Mouse (Mus musculus): ENCODE data around the gene Galnt6. TPM values are rescaled to one million over a fixed set of nuclear protein-coding genes. Genes with fewer than 3 reads are reported as not detected.

The Galnt6 gene
- total RNA-seq (2023), result 100 to 1,000 TPM; 140 to 153 TPM

GRCm38 (mm10) chr15:100729281-100729985 is at the start of gene Galnt6:
Gene Galnt6, minus strand, starts transcription at chr15:100729376.

GRCm38 (mm10) chr15:100761419-100762185 is 32.4 kb upstream of the Galnt6 start, which contains the start of gene Slc4a8:
Gene Slc4a8, plus strand, starts transcription at chr15:100761747.

DNA sequence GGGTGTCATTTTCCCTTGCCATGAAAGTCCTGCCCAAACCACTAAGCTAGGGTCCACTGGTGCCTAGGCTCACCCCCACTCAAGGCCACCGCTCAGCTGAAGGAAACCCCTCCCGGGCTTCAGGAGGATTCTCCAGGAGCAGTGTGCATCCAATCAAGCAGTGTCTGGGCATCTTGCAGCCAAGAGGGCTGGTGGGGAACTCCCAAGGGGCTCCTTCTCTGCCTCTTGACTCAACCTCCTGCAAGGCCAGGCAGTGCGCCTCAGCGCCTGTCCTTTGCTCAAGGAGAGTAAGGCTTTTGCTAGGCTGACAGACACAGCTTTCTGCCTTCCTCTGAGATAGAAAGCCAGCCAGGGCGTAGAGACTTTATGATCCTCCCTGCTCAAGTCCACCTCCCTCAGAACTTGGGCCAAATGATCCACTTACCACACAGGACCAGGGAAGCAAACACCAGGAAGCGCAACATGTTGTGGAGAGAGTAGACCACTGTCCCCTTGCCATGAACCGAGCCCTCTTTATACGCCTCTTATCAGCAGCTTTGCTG is 41.7 kb downstream of the Galnt6 start, which contains the start of gene Cela1:
Gene Cela1, minus strand, starts transcription at position 492 of the 542 bp plus-strand sequence.

DNA sequence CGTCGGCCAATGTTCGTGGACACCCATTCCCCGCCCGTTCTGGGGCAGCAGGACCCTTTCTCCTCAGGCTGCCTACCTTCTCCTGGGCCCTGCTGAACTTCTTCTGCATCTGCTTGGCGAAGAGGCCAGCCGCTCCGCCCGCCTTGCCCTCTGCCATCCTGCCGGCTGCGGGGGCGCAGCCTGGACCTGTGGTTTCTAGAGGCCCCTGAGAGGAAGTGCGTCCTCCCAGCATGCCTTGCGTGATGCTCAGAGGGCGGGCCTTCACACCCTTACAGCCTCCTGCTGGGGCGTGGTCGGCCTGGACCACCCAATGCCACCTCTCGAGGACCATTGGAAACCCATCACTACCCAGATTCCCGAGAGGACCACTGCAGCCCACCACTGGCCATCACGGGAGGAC is 59.8 kb downstream of the Galnt6 start, which contains the start of gene Bin2:
Gene Bin2, minus strand, starts transcription at position 217 of the 400 bp plus-strand sequence.

Other genes with a start within 250 kb of the Galnt6 start
- 1 to 10 TPM; 6.6 to 7.3 TPM for gene Csrnp2, start 233.9 kb downstream of the Galnt6 start, total RNA-seq (2023)
- 10 to 100 TPM; 10.3 to 13.3 TPM for gene Tfcp2, start 177.4 kb downstream of the Galnt6 start, total RNA-seq (2023)
- 10 to 100 TPM; 46.0 to 64.0 TPM for gene Pou6f1, start 129.4 kb downstream of the Galnt6 start, total RNA-seq (2023)
- gene Dazap2, start 114.0 kb downstream of the Galnt6 start, total RNA-seq (2023), result 100 to 1,000 TPM; 357 to 372 TPM
- 1 to 10 TPM; 7.2 to 7.3 TPM for gene Smagp, start 92.4 kb downstream of the Galnt6 start, total RNA-seq (2023)
- gene Bin2, start 59.8 kb downstream of the Galnt6 start, total RNA-seq (2023), result 100 to 1,000 TPM; 415 to 448 TPM
- 1 to 10 TPM; 2.5 to 3.1 TPM for gene Cela1, start 41.5 kb downstream of the Galnt6 start, total RNA-seq (2023)
- 10 to 100 TPM in 1 of 2 experiments, 1 to 10 TPM in 1; 9.2 to 10.2 TPM for gene Slc4a8, start 32.4 kb upstream of the Galnt6 start, total RNA-seq (2023)
- gene Scn8a, start 140.5 kb upstream of the Galnt6 start, total RNA-seq (2023), result under 1 TPM in 1 of 2 experiments, not detected in 1; 0.12 TPM

Data from T-cell, adult 66 days (primary cell).